Mouse (Mus musculus) lung, postnatal 0 days (tissue): Measurements from ENCODE around the gene Mgmt.

Experiments
- CTCF ChIP-seq: IDR thresholded peaks from 2 replicates; pipeline ENCODE4 v1.5.1; 2016; ENCODE audit warnings: antibody characterized with exemption, mild to moderate bottlenecking
- EP300 ChIP-seq: IDR thresholded peaks from 2 replicates; pipeline ENCODE4 v1.6.1; 2016; ENCODE audit warnings: antibody characterized with exemption, mild to moderate bottlenecking, control low read depth

DNA sequence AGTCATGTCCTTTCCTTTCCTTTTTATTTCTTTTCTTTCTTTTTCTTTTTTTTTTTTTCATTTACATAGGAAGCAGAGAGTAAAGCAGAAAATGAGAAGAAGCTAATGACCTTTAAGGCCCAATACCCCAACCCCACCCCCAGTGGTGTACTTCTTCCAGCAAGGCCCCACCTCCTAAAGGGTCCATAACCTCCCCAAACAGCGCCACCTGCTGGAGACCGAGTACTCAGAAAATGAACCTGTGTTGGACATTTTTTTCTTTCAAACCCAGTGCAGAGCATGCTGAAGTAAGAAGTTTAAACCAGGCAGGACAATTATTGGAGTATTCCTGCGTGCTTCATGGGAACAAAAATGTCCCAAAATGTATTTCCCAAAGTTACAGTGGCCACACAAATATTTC lies 166.1 kb downstream of the Mgmt start:
- TF ChIP-seq CTCF (peak; percentile 47), EP300 (no peak)
